Mouse (Mus musculus): ENCODE measurements around the gene Emsy.

Gene Emsy

DNA sequence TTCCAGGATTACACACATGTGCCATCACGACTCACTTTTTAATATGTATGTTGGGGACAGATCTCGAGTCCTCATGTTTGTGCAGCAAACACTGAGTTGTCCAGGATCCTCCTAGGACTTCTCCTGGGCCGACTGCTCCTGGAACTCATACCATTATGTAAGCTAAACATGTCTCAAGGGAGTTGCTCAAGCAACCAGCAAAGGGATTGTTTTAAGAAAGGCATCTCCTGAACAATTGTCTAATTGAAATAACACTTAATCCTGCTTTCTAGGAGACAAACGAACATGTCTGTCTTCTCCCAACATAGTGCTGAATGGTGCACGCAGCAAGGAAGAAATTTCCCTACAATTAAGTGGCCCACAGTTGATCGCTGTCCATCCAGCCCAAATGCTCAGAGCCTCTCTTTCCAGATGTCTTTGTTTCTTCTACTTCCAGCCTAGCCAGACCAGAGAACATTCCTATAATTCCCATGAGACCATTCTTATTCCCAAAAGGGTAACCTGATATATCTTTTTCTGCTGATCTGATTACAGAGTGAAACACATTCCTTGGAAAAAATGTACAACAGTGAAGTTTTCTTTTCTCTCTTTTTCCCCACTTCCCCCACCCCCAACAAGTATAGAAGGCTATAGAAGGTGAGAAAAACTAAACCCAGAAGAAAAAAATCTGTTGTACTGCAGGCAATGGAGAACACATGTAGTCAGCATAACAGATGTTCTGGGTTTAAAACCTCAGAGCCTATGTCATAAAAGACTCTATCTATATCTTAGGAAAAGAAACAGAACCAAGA, 11.6 kb upstream of the Emsy start:
- no peak for DNase-seq (ENCODE audit: low spot score in 2 of 2)

DNA sequence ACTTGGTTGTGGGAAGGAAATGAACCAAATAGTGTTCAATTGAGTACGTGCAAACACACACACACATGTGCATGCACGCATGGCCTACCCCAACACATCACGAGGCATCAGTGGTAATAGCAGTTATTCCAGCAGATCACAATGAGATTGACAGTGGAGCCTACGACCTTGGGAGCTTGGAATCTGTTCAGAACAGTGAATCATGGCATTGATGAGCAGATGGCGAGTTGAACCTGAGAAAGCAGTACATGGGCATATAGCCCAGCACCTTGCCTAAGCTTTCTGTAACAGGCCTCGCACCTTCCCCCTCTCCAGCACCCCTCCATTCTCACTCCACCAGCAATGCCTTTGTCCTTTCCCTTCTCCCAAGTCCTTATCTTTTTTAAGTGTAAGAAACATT, 9.1 kb upstream of the Emsy start:
- no peak for DNase-seq (ENCODE audit: low spot score in 2 of 2)

DNA sequence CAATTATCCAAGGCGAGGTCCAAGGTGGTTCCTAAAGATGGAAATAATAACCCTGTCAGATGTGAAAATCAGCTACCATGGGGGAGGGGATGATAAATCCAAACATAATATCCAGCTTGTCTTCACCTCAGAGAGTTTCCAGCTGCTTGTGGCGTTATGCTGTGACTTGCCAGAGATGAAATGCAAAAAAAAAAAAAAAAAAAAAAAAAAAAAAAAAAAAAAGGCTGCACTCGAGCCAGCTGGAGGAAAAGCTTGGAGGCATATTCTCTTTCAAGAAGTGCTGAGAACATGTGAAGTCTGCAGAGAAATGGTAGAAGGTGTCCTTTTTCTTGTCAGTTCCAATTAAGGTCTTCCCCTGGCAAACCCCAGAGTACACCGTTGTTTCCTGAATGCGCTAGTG, 8.6 kb upstream of the Emsy start:
- DNase-seq (ENCODE audit: low spot score in 2 of 2), result no peak

DNA sequence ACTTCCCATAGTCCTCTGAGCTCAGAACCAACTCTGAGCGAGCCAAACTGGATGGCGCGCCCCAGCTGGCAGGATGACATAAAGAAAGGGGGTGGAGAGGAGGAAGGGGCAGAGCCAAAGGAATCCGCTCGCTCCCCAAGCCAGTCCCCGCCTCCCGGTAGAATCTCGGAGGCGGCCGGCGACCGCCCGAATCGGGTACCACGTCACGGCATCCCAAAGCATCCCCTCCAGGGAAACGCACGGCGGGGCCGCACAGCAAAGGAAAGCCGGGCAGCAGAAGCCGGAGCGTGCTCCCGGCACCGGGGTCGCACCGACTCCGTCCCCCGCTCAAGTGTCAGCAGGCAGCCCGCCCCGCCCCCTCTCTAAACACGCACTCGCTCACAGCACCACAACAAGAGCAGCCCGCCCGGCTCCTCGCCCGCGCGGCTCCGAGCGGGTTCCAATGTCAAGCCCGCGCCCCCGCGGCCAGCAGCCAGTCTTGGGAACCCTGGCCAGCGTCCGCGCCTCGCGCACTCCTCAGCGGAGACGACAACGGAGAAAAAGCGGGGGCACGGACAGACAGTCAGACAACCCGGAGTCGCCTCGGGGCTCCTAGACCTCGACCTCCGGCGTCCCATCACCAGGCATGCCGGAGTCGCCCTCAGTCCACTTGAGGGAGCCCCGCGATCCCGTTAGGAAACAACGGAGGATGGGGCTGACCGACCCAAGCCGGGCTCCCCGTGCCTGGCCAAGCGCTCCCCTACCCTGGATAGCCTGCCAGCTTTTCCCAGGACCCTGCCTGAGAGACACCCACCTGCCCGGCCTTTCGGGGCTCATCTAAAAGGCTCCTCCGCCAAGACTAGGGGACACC, 677 bp downstream of the Emsy start:
- DNase-seq (ENCODE audit: low spot score in 2 of 2), result peak; percentile 53 to 79

DNA sequence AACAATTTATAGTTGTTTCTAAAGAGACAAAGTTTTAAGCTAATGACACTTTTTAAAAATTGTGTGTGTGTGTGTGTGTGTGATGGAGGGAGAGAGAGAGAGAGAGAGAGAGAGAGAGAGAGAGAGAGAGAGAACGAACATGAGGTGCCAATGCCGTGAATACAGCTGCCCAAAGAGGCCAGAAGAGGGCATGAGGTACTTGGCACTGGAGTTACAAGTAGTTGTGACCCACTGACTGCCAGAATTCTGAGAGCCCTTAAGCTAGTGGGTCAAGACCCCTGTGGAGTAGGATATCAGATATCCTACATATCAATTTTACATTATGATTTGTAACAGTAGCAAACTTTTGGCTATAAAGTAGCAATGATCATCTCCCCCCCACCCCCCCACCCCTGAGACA, 4.9 kb downstream of the Emsy start:
- DNase-seq (ENCODE audit: low spot score in 2 of 2), result no peak

DNA sequence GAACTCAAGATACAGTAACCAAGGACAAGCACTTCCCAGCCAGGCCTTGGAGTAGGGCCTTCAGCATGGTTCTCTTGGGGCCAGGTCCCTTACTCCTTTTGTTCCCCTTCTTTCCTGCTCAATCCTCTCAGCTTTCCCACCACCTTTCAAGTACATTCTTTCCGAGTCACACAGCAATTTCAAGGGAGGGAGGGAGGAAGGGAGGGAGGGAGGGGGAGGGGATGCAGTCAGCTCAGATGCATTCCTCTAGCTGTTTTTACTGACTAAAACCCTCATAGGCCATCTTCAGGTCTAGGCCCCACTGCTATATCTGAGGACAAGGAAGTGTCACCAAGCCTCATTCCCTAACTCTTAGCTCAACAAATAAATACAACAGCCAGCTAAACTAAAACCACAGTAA, 12.3 kb downstream of the Emsy start:
- DNase-seq (ENCODE audit: low spot score in 2 of 2), result no peak

DNA sequence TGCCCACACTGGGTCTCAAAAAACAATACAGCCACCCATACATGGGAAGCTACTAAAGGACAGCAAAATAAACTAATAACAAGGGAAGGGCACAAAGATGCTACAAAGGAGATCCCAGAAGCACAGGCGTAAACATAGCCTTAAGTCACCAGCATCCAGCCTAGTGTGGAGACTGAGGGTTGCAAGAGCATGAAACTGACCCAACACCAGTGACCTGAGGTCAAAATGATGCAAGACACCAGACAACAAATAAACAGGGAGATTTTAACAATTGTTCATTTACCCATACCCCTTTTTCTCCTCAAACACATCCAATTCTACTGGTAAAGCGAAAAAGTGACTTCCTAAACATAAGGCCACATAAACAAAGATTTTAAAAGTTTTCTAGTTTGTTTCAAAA, 20.0 kb downstream of the Emsy start:
- no peak for DNase-seq (ENCODE audit: low spot score in 2 of 2)

DNA sequence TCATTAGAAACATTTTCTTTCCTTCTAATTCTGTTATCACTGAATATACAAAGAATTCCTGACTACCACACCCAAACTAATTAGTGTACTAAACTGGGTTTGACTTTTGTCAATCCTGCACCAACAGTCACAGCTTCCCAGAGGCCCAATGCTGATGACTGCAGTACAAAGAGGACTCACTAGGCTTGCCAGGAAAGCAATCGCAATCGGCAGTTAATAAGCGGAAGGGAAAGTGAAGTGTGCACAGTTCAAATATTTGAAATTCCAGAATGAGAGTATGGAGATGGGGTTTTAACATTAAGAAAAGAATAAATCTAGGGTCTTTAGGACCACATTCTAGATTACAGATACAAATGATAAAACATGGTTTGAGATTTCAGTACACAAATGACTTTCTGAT, 23.6 kb downstream of the Emsy start:
- DNase-seq (ENCODE audit: low spot score in 2 of 2), result no peak

DNA sequence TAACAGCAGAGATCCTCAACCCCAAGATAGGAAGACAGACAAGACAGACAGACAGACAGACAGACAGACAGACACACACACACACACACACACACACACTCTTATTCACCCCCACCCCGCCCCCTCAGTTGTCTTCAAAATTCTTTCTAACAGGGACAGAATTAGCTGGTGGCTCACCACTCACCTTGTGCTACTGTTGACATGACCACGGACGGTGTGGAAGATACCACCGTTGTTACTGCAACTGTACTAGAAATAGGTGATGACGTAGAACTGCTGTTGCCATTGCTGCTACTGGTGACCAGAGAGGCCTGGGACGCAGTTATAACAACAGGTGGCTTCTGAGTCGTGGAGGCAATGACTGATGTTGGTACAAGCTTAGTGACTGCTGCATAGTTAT, 26.6 kb downstream of the Emsy start:
- DNase-seq (ENCODE audit: low spot score in 2 of 2), result no peak

DNA sequence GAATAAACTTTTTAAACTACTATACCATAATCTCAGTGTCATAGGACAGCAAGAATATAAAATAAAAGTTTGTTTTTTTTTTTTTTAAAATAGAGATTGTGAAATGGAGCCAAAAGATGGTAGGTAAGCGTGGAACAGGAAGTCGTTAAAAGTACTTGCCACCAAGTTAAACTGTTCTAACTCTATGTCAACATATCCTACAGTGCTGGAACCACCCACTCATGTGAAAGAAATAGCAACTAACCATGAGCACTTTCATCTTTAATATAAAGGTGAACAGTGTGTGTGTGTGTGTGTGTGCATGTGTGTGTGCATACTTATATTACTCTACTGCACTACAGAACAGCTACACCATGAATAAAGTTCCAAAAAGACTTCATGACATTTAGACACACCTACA, 38.8 kb downstream of the Emsy start:
- DNase-seq (ENCODE audit: low spot score in 2 of 2), result no peak

DNA sequence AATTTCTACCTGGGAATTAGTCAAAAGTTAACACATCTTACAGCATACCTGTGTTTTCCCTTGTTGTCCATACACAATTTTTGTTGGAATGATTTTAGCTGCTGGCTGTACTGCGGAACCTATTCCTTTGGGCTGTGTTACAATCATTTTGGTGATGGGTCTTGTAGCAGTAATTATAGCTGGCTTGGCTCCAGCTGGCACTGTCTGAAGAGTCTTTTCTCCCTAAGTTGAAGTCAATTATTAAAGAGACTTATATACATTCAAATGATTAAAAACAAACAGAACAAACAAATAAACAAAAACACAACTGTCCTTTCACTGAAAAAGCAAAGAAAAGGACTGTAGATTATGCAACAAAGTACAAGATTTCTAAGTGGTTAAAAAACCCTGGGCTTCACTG, 43.6 kb downstream of the Emsy start:
- no peak for DNase-seq (ENCODE audit: low spot score in 2 of 2)

DNA sequence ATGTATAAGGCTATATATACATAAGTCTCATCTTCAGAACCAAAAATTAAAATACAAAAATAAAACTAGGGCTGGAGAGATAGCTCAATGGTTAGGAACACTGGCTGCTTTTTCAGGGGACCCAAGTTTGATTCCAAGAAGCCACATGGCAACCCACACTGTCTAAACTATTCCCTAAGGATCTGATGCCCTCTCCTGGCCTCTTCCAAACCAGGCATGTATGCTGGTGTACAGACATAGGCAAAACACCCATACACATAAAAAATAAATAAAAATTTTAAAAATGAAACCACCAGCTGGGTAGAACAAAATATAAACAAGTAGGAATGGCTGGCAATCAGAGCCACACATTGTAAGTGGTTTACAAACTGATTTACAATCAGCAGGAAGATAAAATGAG, 48.1 kb downstream of the Emsy start:
- no peak for DNase-seq (ENCODE audit: low spot score in 2 of 2)

DNA sequence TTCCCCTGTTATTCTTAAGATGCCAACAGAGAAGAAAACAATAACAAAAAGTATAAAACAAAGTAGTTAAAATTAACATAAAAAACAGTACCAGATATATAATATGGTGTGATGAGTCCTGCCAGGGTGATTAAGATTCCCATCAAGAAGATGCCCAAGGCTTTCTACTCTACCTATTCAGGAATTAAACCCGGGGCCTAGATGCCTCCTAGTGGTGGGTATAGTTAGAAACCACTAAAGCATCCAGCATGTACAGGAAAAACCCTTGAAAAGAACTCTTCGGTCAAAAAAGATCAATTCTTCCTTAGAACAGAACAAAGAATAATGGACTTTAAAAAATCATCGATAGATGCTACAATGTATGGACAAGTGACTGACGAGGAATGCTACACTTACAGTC, 49.4 kb downstream of the Emsy start:
- no peak for DNase-seq (ENCODE audit: low spot score in 2 of 2)

DNA sequence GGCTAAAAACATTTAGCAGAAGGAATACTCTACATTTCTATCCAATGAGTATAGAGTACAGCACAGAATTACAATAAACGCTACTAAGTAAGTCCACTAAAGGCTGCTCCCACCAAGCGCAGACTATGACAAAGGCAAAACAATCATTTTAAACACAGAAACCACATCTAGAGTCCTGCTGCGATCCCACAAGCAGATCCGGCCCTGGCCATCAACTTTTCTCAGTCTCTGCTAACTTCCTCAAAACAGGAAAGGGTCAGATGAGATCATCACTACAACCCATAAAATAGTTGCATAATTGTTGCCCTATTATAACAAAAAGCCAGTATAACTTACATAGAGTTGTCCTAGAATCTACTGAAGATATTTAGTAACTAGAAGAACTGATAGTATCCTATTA, 54.9 kb downstream of the Emsy start:
- no peak for DNase-seq (ENCODE audit: low spot score in 2 of 2)

DNA sequence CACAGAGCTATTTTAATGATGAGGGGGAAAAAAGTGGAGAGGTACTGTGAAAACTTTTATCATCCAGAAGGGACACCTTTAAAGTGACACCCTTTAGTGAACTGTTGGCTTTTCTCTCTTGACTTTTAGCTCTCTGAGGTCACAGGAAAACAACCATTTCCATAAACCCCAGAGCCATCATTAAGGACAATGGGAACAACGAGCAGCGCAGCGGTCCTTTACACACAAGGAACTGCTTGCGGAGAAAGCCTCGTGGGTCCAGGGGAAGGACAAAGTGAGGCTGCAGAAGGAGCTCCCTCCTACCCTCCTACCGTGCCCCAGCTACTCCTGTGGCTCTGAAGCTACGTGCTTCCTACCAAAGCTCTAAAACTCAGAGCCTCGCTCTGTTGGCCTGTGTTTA, 59.2 kb downstream of the Emsy start:
- no peak for DNase-seq (ENCODE audit: low spot score in 2 of 2)

DNA sequence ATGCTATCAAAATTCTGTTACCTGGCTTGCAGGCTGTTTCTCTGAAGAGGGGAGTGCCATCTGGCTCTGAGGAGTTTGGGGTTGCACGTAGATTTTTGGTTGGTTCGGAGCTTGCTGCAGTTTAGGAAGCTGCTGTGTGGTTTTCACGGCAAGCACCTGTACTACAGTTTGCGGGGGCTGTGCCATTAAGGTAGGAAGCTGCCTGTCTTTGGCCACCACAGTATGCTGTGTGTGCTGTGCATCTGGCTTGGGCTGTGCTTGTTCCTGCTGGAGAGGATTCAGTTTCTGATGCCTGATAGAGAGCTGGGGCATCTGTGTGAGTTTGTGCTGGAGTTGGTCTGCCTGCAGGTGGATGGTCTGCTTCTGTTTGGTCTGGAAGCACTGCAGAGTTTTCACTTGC, 61.9 kb downstream of the Emsy start:
- no peak for DNase-seq (ENCODE audit: low spot score in 2 of 2)

DNA sequence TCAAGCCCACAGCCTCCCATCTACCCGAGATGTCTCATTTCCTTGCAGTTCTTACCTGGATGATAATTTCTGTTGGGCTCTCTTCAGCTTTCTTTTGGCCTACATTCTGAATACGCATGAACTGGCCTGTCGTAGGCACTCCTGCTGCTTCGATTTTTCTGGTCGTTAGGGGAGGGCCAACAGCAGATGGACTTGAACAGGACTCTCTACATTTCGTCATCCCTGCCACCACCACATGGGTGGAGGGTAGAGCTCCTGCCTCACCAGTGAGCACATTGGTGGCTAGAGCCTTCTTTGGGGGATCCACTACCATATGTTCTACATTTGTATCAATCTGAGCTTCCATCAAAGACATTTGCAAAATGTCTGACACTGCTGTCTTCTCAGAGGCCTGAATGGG, 63.3 kb downstream of the Emsy start:
- no peak for DNase-seq (ENCODE audit: low spot score in 2 of 2)

DNA sequence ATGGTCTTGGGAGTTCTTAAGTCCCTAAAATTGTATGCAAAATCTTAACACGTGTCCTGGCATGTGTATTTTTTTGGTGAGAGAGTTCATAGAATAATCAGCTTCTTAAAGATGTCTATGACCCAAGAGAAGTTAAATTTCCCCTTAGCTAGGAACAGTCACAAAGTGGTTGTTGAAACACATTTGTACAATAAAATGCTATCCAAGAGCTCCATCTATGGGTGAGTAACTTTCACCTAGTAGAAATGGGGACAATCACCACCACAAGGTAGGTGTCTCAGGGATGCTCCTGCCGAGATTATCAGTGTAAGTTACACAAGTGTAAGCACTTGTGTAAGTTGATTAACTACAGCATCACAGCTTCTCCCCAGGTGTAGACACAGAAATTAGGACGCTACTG, 67.6 kb downstream of the Emsy start:
- no peak for DNase-seq (ENCODE audit: low spot score in 2 of 2)

DNA sequence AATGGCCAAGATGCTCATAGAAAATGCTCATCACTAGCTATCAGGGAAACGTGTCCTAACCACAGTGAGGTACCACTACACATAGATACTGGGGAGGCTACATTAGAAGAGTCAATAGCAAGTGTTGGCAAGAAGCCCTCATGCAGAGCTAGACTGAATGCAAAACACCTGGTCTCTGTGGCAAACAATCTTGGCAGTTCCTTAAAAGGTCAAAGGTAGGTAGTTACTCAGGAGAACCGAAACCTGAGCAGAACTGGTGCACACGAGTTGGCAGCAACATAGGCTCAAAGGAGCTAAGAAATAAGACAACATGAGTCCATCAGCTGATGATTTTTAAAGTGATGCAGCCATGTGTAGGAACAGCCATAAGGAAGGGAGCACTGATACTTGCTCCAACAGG, 70.3 kb downstream of the Emsy start:
- DNase-seq (ENCODE audit: low spot score in 2 of 2), result no peak

DNA sequence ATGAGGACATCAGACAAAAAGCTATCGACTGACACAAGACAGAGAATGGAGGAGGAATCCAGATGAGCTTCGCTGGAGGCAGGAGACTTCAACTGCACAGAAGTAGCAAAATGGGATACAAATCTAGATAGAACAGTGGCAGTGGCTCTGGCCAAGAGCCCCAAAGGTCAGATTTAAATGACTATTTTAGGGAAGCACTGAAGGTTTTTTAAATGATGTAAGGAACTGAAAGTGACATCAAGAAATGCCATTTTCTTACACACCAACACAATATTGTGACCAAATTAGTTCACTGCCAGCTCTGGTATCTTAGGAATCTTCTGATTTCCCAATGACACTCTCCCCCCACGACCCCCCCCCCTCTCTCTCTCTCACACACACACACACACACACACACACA, 72.0 kb downstream of the Emsy start:
- no peak for DNase-seq (ENCODE audit: low spot score in 2 of 2)

DNA sequence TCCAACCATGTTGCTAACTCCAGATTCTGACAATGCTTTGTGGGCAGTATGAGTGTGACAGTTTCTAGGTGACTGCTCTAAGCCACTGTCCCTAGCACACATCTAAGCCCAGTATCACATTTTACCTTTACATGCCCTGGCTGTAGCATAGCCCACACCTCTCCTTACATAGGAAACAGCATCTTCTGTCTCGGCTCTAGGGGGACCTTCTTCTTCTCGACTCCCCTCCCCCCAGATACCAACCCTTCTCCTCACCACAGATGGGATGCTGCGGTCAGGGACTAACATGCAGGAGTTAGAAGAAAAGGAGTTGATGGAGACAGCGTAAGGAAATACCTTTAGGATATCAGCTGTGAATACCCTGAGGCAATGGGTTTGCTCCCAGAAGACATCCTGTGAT, 75.3 kb downstream of the Emsy start:
- no peak for DNase-seq (ENCODE audit: low spot score in 2 of 2)

DNA sequence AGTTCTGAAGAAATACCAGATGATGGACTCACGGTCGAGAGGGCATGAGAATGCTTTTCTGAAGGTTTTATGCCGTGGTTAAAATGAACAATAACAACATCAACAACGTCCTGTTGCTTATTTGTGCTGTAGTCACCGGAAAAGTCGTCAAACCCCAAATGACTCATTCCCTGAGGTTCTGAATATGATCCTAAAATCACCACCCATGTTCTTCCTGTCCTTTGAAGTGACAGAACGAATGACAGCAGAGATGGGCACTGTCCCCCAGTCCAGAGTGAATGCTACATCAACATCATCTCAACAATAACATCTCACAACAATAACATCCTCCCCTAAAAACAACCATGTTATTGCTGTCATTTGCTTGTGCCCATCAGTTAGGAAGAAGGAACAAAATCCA, 76.1 kb downstream of the Emsy start:
- no peak for DNase-seq (ENCODE audit: low spot score in 2 of 2)

DNA sequence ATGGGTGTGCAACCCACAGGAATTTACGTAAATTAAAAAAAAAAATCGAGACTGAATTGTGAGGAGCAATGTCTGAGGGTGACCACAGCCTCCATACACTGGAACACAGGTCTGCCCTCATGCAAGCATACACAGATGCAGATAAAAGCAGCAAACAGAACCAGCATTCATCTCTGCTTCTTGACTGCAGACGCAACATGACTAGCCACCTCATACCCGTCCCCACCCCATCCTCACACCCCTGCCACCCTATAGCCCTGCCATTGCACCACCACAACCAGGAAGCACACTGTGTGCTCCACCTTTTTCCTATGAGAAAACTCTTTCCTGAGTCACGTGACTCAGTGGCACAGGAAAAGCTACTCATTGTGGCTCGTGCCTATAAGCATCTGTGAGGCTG, 76.9 kb downstream of the Emsy start:
- DNase-seq (ENCODE audit: low spot score in 2 of 2), result no peak
